Mouse (Mus musculus): ENCODE data around the gene Thoc5.

DNA sequence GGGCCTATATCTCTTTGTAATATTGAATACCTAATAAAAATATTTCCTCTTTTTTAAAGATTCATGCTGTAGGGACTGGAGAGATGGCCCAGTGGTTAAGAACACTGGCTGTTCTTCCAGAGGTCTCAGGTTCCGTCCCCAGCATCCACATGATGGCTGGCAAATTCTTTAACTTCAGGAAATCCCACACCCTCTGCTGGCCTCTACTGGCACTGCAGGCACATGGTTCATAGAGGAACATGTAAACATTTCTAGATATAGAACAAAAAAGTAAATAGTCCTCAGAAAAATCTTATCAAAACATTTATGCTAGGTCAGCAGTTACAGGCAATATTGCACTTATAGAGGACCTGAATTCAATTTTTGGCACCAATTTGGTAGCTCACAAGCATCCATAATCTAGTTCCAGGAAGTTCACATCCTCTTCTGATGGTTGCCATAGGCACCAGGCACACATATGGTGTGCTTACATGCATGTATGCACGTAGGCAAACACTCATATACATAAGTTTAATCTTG is 9.7 kb upstream of the Thoc5 start:
- TF ChIP-seq POLR2A (IDR thresholded peaks at IDR 0.05; ENCODE audit: extremely low read depth, insufficient read depth, low read length) = no peak
- TF ChIP-seq CTCF (IDR thresholded peaks at IDR 0.05; ENCODE audit: extremely low read depth, insufficient read depth, low read length) = peak; percentile 42

Data from cortical plate, adult 2 months (tissue).